In the genomic region with DNA sequence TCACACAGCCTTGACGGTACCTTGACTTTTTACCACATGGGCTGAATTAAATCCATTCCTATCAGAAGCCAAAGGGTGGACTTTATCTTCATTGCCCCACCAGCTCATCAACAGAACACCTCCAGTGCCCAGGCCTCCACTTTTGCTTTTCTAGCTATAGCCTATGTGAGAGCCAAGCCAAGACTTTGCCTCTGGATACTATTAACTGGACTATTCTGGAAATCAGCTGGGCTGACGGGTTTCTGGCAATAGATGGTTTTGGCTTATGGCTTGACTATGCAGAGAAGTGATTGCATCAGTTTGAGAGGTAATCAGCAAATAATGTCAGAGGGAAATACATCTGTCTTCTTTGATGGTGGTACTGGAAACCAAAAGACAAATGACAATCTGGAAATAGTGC, we compare ENCODE assay signal across 26 mouse cellular contexts.
DNase-seq lines count a peak whose midpoint lies in the region; ATAC-seq and TF ChIP-seq lines count a peak whose summit lies in the region.
"Had no signal": no experiment of that assay in that cellular context is flagged by ENCODE, and none has a peak within 500 bp of the region (broad histone marks: within the 10 kb centered on the region; RNA-seq: fewer than 3 reads in every experiment).

No protein-coding gene starts in this region.

- H3K4me2 ChIP-seq in lung, embryonic 14.5 days = no peak overlapping the region
- H3K4me2 ChIP-seq: embryonic facial prominence, embryonic 13.5 days; forebrain, embryonic 12.5 days; forebrain, embryonic 15.5 days; hindbrain, embryonic 13.5 days; intestine, embryonic 15.5 days had no signal

- no peak for TF ChIP-seq CTCF in lung, embryonic 14.5 days (IDR thresholded peaks at IDR 0.05; ENCODE audit: low read depth)
- TF ChIP-seq CTCF in lung, adult 2 months (IDR thresholded peaks at IDR 0.05; ENCODE audit: insufficient read depth, low read length) = no peak

- no peak for TF ChIP-seq POLR2A in lung, adult 2 months (IDR thresholded peaks at IDR 0.05; ENCODE audit: borderline replicate concordance, extremely low read depth, low read depth, low read length)

- H3K9ac ChIP-seq in lung, embryonic 14.5 days = no peak overlapping the region
- H3K9ac ChIP-seq: embryonic facial prominence, embryonic 13.5 days; forebrain, embryonic 12.5 days; forebrain, embryonic 15.5 days; hindbrain, embryonic 13.5 days; intestine, embryonic 15.5 days had no signal

- H3K27ac ChIP-seq in lung, embryonic 14.5 days (ENCODE audit: low read depth) = no peak overlapping the region
- H3K27ac ChIP-seq: embryonic facial prominence, embryonic 10.5 days; embryonic facial prominence, embryonic 13.5 days; forebrain, embryonic 12.5 days; forebrain, embryonic 15.5 days; heart, adult 2 months; heart, embryonic 10.5 days; hindbrain, embryonic 13.5 days; intestine, embryonic 15.5 days had no signal

- no peaks in the 10 kb centered on the region for H3K9me3 ChIP-seq in lung, embryonic 14.5 days (ENCODE audit: low read depth, low read length)
- H3K9me3 ChIP-seq: embryonic facial prominence, embryonic 10.5 days; embryonic facial prominence, embryonic 13.5 days; forebrain, embryonic 12.5 days; forebrain, embryonic 15.5 days; heart, embryonic 10.5 days; hindbrain, embryonic 13.5 days; intestine, embryonic 15.5 days had no signal

- H3K4me1 ChIP-seq in lung, embryonic 14.5 days (ENCODE audit: insufficient read depth) = no peaks in the 10 kb centered on the region
- H3K4me1 ChIP-seq in lung, adult 2 months (ENCODE audit: control insufficient read depth, insufficient read depth, low read length) = no peaks in the 10 kb centered on the region
- H3K4me1 ChIP-seq: embryonic facial prominence, embryonic 10.5 days; forebrain, embryonic 12.5 days; forebrain, embryonic 15.5 days; heart, embryonic 10.5 days; hindbrain, embryonic 13.5 days; intestine, embryonic 15.5 days had no signal

- no peaks in the 10 kb centered on the region for H3K36me3 ChIP-seq in lung, embryonic 14.5 days (ENCODE audit: insufficient read depth)
- H3K36me3 ChIP-seq: embryonic facial prominence, embryonic 10.5 days; embryonic facial prominence, embryonic 13.5 days; forebrain, embryonic 12.5 days; forebrain, embryonic 15.5 days; heart, embryonic 10.5 days; hindbrain, embryonic 13.5 days; intestine, embryonic 15.5 days had no signal

- WGBS in lung, embryonic 14.5 days = 75% methylated on average over 2 of the region's 2 CpGs
- WGBS in lung, adult 2 months = 74% methylated on average over 2 of the region's 2 CpGs

- no peak overlapping the region for H3K4me3 ChIP-seq in lung, embryonic 14.5 days (ENCODE audit: low read depth, low read length)
- H3K4me3 ChIP-seq in lung, adult 2 months (replicated peaks; ENCODE audit: extremely low read depth, low read depth, low read length) = no peak overlapping the region
- H3K4me3 ChIP-seq: embryonic facial prominence, embryonic 10.5 days; embryonic facial prominence, embryonic 13.5 days; forebrain, embryonic 12.5 days; forebrain, embryonic 15.5 days; heart, adult 2 months; heart, embryonic 10.5 days; hindbrain, embryonic 13.5 days; intestine, embryonic 15.5 days had no signal

- no peaks in the 10 kb centered on the region for H3K27me3 ChIP-seq in lung, embryonic 14.5 days (ENCODE audit: insufficient read depth, low read length)
- H3K27me3 ChIP-seq: embryonic facial prominence, embryonic 13.5 days; forebrain, embryonic 12.5 days; forebrain, embryonic 15.5 days; hindbrain, embryonic 13.5 days; intestine, embryonic 15.5 days; Patski had no signal

- ATAC-seq in lung, embryonic 14.5 days (ENCODE audit: insufficient read depth) = no peak
- ATAC-seq in megakaryocyte, adult 5-6 weeks (ENCODE audit: poor library complexity, severe bottlenecking) = no peak
- ATAC-seq: CD4-positive, CD25-positive, alpha-beta regulatory T cell, adult 4 months; forebrain, embryonic 15.5 days; hindbrain, embryonic 16.5 days; intestine, embryonic 15.5 days; Patski had no signal

- peak; percentile 30 for DNase-seq in lung, embryonic 14.5 days
- no peak for DNase-seq in lung, adult 2 months
- DNase-seq in 3T3-L1 (ENCODE audit: low read depth, low spot score) (peak; percentile 64), NIH3T3 (ENCODE audit: low read depth) (peak; percentile 79)
- DNase-seq in fat pad, adult 2 months (ENCODE audit: extremely low read depth, low read depth, low spot score) = peak; percentile 30
- DNase-seq in c-Kit-positive CD71-positive TER-119-positive erythroid progenitor cells, embryonic 14.5 days (ENCODE audit: low spot score) = no peak
- DNase-seq: adrenal gland, adult 2 months; adrenal gland, postnatal 14 days; cerebellum, adult 11-12 months; cerebellum, adult 8-10 months; cerebellum, postnatal 10 days; cerebellum, postnatal 36 days; embryo, embryonic 11 days; gastrocnemius, postnatal 25 days; heart, adult 2 months had no signal

Comparison
In these comparisons a context has a peak if more than half of its experiments do, and no peak if none do; other contexts are left out.
1. DNase-seq: peak in lung, embryonic 14.5 days (single experiment), 3T3-L1 (single experiment), NIH3T3 (single experiment) and fat pad, adult 2 months (single experiment); none in lung, adult 2 months (single experiment) and c-Kit-positive CD71-positive TER-119-positive erythroid progenitor cells, embryonic 14.5 days (single experiment).